Mouse (Mus musculus) stomach, postnatal 0 days (tissue): ENCODE data around the gene Atp4a.

Experiments
- CTCF ChIP-seq: IDR thresholded peaks from 2 replicates; pipeline ENCODE4 v1.5.1; 2016; ENCODE audit warnings: antibody characterized with exemption, low read depth, mild to moderate bottlenecking, moderate library complexity
- EP300 ChIP-seq: optimal IDR thresholded peaks from 2 replicates; pipeline ENCODE3; 2016; ENCODE audit warnings: antibody characterized with exemption

DNA sequence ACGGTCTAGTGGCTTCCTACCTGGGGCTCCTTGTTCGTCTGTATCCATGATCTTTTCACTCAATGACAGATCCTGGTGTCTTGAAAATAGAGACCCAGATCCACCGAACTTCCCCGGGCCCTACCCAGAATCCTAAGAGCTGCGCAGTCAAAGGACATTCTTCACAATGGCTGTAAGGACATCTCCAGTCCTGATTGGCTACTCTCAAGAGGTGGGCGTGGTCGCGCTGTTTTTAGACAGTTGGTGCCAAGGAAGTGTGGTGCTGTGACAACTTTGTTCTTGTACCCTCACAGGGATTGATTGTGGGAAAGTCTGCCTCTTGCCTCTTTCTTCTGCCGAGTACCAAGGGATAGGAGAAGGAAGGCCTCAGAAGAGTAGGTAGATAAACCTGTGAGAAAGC lies 40.5 kb upstream of the Atp4a start, which contains the start of gene Pmis2:
- no peak for TF ChIP-seq EP300
- TF ChIP-seq CTCF = no peak
